Mouse (Mus musculus) liver, embryonic 14.5 days (tissue): ENCODE measurements at regions not wholly inside any gene's neighbourhood (a gene's known extent, or its start where the extent isn't known, plus 50 kb on each side); places are given as distances from the start of the nearest gene placed in this dataset.
A peak's percentile ranks its signal among the peaks of the same experiment; 100 is the strongest.

ENCODE experiments used
- CTCF ChIP-seq: IDR thresholded peaks from 2 replicates; pipeline ENCODE4 v1.5.1; 2016; ENCODE audit warnings: antibody characterized with exemption, low read depth, control low read depth
- EP300 ChIP-seq: IDR thresholded peaks from 2 replicates; pipeline ENCODE4 v1.6.1; 2016; ENCODE audit warnings: antibody characterized with exemption, low read depth

GRCm38 (mm10) chr13:45156223-45156622 is 77.7 kb downstream of the Gm9817 start:
- TF ChIP-seq CTCF (peak; percentile 42), EP300 (no peak)
